Mouse (Mus musculus) forebrain, embryonic 12.5 days (tissue): Measurements from ENCODE around the gene Ggps1. TPM values are rescaled to one million over a fixed set of nuclear protein-coding genes. Genes with fewer than 3 reads are reported as not detected.

ENCODE experiments used
- ATAC-seq: fragments of 200-750 bp; cut with Nextera tagmentation; 2 replicates; pipeline ENCODE4 v1.8.0; 2017; ENCODE audit warnings: moderate TSS enrichment; ENCODE audit not compliant: low FRiP score
- H3K27ac ChIP-seq: fragments of 300-500 bp; sonication (generic); 2 replicates; pipeline ENCODE4 v1.5.1; 2016; ENCODE audit warnings: mild to moderate bottlenecking
- H3K27me3 ChIP-seq: fragments of 300-500 bp; sonication (generic); 2 replicates; pipeline ENCODE4 v1.6.1; 2016; ENCODE audit warnings: mild to moderate bottlenecking
- H3K36me3 ChIP-seq: fragments of 300-500 bp; sonication (generic); replicated peaks from 2 replicates; pipeline ENCODE4 v1.6.1; 2016; ENCODE audit warnings: mild to moderate bottlenecking
- H3K4me1 ChIP-seq: fragments of 300-500 bp; sonication (generic); 2 replicates; pipeline ENCODE4 v1.6.1; 2016
- H3K4me2 ChIP-seq: fragments of 300-500 bp; sonication (generic); 2 replicates; pipeline ENCODE4 v1.6.1; 2016; ENCODE audit warnings: mild to moderate bottlenecking, moderate library complexity
- H3K4me3 ChIP-seq: fragments of 300-500 bp; sonication (generic); replicated peaks from 2 replicates; pipeline ENCODE4 v1.5.1; 2016; ENCODE audit warnings: mild to moderate bottlenecking
- H3K9ac ChIP-seq: fragments of 300-500 bp; sonication (generic); 2 replicates; pipeline ENCODE4 v1.6.1; 2016; ENCODE audit warnings: mild to moderate bottlenecking
- H3K9me3 ChIP-seq: fragments of 300-500 bp; sonication (generic); 2 replicates; pipeline ENCODE4 v1.6.1; 2016
- WGBS: fragments of 180-500 bp; shearing (Covaris S2); methylation state at CpG from one replicate; pipeline ENCODE4 v1.1.7; 2016; 5-methylcytosine and 5-hydroxymethylcytosine counted together
- polyA plus RNA-seq: library from polyadenylated mRNA; unstranded; fragments of >200 nt; fragmentation: Nextera tagmentation; extraction: Ambion mirVana; gene quantifications from 2 replicates; pipeline ENCODE4 v1.2.1, GENCODE M21; 2016

Gene Ggps1
- polyA plus RNA-seq, result 74.6 and 77.5 TPM in 2 replicates

DNA sequence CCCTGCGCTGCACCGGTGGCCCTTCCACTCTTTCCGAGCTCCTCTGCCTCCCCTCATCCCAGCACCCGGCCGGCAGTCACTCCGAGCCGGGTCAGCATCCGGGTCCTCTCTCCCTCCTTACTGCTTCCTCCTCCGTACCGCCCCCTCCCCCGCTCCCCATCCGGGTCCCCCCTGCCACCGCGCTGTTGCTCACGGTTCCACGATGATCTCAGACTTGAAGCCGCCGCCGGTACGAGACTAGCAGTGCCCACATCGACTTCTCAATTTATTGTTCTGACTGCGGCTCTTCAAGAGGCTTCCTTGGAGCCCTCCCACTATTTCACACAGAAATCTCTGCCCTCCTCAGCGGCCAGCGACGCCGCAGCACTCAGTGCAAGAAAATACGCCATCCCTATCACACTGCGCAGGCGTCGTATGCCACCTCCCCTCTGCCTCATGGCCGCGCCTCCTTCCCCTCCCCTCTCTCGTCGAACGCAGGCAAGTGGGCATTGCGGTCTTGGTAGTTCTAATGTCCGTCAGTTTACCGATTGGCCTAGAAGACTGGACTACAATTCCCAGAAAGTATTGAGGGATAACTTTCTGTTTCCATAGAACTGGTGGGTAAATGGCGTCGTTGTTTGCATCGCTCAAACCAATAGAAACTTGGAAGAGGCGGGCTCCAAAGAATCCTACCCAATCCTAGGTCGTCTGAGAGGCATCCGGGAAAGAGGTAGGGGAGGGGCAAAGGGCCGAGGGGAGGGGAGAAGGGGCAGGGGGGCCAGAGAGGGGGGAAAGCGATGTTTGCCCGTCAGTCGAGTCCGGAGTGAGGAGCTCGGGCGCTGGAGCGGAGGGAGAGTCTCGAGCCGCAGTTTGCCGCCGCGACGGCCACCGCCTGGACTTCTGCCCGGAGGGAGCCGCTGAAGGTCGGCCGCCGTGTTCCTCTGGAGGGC lies at the start of gene Ggps1, which contains the start of gene Arid4b:
Gene Ggps1, minus strand, starts transcription at position 476 of the 929 bp plus-strand sequence.
Gene Arid4b, plus strand, starts transcription at position 220 of the 929 bp plus-strand sequence.
- H3K4me3 ChIP-seq, result peak within 1 kb of the TSS; percentile 100
- peak within 1 kb of the TSS; percentile 99 for H3K9ac ChIP-seq
- WGBS, result under 1% methylated on average over 64 of the region's 64 CpGs
- H3K27ac ChIP-seq, result peak within 1 kb of the TSS; percentile 98
- peak; percentile 97 for ATAC-seq
- peaks cover 29% of the 10 kb centered on the region for H3K4me1 ChIP-seq
- no peaks in the 10 kb centered on the region for H3K36me3 ChIP-seq
- H3K27me3 ChIP-seq, result no peaks in the 10 kb centered on the region
- H3K4me2 ChIP-seq, result peak within 1 kb of the TSS; percentile 75
- no peaks in the 10 kb centered on the region for H3K9me3 ChIP-seq

DNA sequence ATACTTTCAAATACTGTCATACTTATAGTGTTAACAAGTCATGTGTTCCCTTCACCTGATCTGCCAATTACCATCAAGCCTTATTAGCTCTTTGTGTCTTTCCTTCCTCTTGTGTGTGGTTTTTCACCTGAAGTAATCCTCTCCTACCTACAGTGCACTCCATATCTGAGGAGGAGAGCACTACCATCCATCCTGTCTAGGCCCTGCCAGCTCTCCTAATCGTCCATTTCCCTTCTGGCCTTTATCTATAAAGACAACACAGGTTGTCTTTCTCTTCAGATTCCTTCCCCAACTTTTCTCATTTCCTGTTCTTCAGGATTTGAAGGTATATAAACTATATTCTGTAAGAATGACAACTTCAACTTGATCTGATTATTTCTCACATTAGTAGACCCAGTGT lies 47.9 kb upstream of the Ggps1 start:
- Histone ChIP-seq H3K9ac (no peak overlapping the region), H3K9me3 (no peaks in the 10 kb centered on the region), H3K4me1 (peaks cover 16% of the 10 kb centered on the region), H3K4me3 (no peak overlapping the region), H3K4me2 (no peak overlapping the region), H3K36me3 (no peaks in the 10 kb centered on the region), H3K27me3 (no peaks in the 10 kb centered on the region), H3K27ac (no peak overlapping the region)
- no peak for ATAC-seq
- 88% methylated on average over 1 of the region's 1 CpGs for WGBS

DNA sequence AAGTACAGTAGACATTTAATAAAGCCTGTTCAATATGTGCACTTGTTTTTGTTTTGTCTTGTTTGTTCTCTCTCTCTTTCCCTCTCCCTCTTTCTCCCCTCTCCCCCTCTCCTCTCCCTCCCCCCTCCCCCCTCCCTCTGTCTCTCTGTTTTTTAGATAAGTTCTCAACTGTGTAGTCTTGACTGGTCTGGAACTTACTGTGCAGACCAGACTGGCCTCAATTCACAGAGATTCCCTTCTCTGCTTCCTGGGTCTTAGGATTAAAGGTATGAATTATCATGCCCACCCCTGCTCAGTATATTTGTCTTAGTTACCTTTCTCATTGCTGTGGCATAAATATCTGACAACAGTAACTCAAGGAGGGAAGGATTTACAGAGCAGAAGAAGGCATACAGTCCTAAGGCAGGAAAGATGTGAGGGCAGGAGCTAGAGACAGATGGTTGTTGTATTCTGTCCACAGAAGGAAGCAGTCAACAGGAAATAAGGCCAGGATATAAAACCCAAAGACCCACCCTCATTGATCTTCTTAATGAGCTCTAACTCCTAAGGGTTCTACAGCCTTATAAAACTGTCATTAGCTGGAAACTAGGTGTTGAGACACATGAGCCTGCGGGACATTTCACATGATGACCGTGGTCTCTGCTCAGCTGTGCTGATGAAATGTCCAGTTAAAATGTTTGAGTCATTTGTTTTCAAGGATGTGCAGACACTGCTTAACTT lies 47.0 kb upstream of the Ggps1 start:
- no peak for ATAC-seq
- Histone ChIP-seq H3K9ac (no peak overlapping the region), H3K4me2 (no peak overlapping the region), H3K4me1 (peaks cover 16% of the 10 kb centered on the region), H3K9me3 (no peaks in the 10 kb centered on the region), H3K27me3 (no peaks in the 10 kb centered on the region), H3K4me3 (no peak overlapping the region), H3K27ac (no peak overlapping the region), H3K36me3 (no peaks in the 10 kb centered on the region)
- 91% methylated on average over 2 of the region's 2 CpGs for WGBS

DNA sequence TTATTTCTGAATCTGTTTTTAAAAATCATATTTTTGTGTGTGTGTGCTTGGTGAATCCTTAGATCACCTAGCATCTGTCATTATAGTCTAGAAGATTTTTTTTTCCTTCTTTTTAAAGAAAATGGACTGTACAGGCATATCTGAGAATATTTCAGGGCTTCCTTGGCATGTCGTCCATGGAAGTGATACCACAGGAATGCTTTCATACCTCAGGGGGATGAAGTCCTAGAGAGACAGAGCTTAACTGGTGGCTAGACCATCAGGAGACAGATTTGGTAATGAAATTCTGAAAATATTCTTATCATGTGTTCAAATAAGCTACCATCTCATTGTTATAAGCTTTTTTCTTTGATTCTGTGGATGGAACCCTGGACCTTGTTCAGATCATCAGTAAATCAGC lies 39.7 kb upstream of the Ggps1 start:
- WGBS, result 75% methylated on average over 1 of the region's 1 CpGs

DNA sequence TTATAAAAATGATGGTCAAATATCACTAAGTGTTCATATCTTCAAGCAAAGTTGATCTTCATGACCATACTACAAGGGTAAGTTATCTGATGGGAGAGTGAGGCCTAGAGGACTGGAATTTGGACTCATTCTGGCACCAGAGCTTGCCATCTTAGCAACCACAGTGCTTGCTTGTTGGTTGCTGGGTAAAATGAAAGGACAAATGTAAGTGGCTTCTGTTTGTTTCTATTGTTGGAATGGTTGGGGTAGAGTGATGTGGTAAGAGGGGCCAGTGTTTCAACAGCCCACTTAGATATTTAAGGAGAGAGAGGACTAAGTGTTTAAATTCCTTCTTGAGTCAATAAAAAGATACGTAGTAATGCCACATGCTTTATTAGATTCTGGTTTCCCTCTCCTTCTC lies 25.4 kb upstream of the Ggps1 start:
- 100% methylated on average over 1 of the region's 1 CpGs for WGBS
- H3K36me3 ChIP-seq, result 0 out of 2 replicates have a peak, but pooled peaks cover 4% of the 10 kb centered on the region
- H3K27me3 ChIP-seq, result no peaks in the 10 kb centered on the region
- no peak overlapping the region for H3K27ac ChIP-seq
- ATAC-seq, result no peak
- no peak overlapping the region for H3K4me3 ChIP-seq
- no peaks in the 10 kb centered on the region for H3K4me1 ChIP-seq
- H3K9me3 ChIP-seq, result no peaks in the 10 kb centered on the region
- H3K4me2 ChIP-seq, result no peak overlapping the region
- H3K9ac ChIP-seq, result no peak overlapping the region

More for the DNA sequence above, 39.7 kb upstream of the Ggps1 start:
- Histone ChIP-seq H3K4me2 (no peak overlapping the region), H3K36me3 (no peaks in the 10 kb centered on the region), H3K9me3 (no peaks in the 10 kb centered on the region), H3K4me1 (no peaks in the 10 kb centered on the region), H3K4me3 (no peak overlapping the region), H3K27me3 (no peaks in the 10 kb centered on the region), H3K27ac (no peak overlapping the region), H3K9ac (no peak overlapping the region)
- no peak for ATAC-seq

DNA sequence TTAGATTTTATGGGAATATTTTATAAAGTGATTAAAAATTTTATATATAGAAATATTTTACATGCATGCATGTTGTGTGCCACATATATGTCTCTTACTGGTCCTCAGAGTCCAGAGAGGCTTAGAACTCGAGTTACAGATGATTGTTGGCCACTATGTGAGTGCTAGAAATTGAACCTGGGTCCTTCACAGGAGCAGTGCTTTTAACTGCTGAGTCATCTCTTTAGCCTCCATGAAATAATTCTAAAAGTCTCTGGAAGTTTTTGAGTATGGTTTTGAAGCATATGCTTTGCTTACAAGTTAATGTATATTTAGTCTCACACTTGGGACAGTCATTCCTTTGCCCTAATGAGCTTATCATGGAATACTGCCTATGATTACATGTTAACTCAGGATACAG lies 12.0 kb upstream of the Ggps1 start:
- H3K4me2 ChIP-seq, result no peak overlapping the region
- WGBS, result 86% methylated on average over 1 of the region's 1 CpGs
- no peaks in the 10 kb centered on the region for H3K4me1 ChIP-seq
- no peak for ATAC-seq
- H3K4me3 ChIP-seq, result no peak overlapping the region
- H3K36me3 ChIP-seq, result no peaks in the 10 kb centered on the region
- no peaks in the 10 kb centered on the region for H3K9me3 ChIP-seq
- H3K27me3 ChIP-seq, result no peaks in the 10 kb centered on the region
- H3K9ac ChIP-seq, result no peak overlapping the region
- H3K27ac ChIP-seq, result no peak overlapping the region

DNA sequence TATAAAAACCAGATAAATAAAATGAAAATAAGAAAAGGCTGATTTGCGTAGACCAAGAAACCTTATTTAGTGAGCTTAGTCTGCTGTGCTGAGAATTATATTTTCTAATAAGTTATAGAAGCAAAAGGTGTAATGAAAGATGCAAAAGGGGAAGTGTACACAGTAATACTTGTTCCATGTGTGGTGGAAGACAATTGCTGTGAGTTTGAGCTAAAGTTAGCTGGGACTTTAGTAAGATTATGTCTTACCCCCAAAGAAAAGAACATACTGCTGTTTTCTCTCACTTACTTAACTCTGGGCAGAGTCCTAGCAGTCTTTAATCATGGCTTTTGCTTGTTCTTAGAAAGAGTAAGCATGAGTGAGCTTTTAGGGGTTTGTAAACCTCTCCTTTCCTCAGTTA lies 11.1 kb upstream of the Ggps1 start:
- no peak overlapping the region for H3K4me3 ChIP-seq
- H3K27me3 ChIP-seq, result no peaks in the 10 kb centered on the region
- 96% methylated on average over 1 of the region's 1 CpGs for WGBS
- H3K9me3 ChIP-seq, result no peaks in the 10 kb centered on the region
- no peak overlapping the region for H3K4me2 ChIP-seq
- no peaks in the 10 kb centered on the region for H3K36me3 ChIP-seq
- H3K27ac ChIP-seq, result no peak overlapping the region
- no peak overlapping the region for H3K9ac ChIP-seq
- no peak for ATAC-seq
- no peaks in the 10 kb centered on the region for H3K4me1 ChIP-seq

DNA sequence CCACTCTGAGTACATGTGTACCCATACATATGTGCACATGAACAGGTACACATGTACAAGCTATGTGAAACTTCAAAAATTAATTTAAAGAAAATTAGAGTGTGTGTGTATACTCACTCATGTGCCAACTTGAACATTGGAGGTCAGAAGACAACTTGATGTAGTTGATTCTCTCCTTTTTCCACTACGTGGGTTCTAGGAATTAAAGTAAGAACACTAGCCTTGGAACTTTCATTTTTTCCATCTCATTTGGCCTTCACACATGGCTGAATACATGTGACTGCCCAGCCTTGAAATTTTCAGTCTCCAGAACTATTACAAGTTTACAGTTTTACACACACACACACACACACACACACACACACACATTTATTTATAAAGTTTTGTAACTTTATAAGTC lies 6.0 kb upstream of the Ggps1 start:
- H3K4me3 ChIP-seq, result no peak overlapping the region
- no peaks in the 10 kb centered on the region for H3K9me3 ChIP-seq
- WGBS, result 83% methylated on average over 1 of the region's 1 CpGs
- 0 out of 2 replicates have a peak, but pooled peaks cover 4% of the 10 kb centered on the region for H3K36me3 ChIP-seq
- H3K4me2 ChIP-seq, result no peak overlapping the region
- H3K4me1 ChIP-seq, result peaks cover 14% of the 10 kb centered on the region
- H3K9ac ChIP-seq, result no peak overlapping the region
- no peak for ATAC-seq
- H3K27ac ChIP-seq, result no peak overlapping the region
- no peaks in the 10 kb centered on the region for H3K27me3 ChIP-seq

DNA sequence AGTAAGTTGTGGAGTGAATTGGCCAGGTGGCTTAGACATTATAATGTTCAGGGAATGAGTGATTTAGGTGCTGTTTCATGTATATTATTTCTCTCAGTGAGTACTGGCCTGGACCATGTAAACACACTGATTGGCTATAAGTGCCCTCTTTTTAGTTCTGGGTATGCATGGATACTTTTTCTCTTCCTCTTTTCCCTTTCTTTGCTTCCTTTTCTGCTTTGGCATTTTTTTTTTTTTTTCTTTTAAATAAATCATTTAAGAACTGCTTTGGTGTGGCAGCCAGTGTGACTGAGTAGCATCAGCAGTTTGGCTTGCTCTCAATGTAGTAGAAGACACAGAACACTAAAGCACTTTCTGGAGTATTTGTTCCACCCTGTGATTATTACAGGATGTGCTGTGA lies 4.7 kb upstream of the Ggps1 start:
- Histone ChIP-seq H3K4me3 (no peak overlapping the region), H3K27me3 (no peaks in the 10 kb centered on the region), H3K27ac (no peak overlapping the region), H3K9ac (no peak overlapping the region), H3K9me3 (no peaks in the 10 kb centered on the region), H3K4me1 (peaks cover 14% of the 10 kb centered on the region), H3K36me3 (0 out of 2 replicates have a peak, but pooled peaks cover 4% of the 10 kb centered on the region), H3K4me2 (no peak overlapping the region)
- no peak for ATAC-seq

DNA sequence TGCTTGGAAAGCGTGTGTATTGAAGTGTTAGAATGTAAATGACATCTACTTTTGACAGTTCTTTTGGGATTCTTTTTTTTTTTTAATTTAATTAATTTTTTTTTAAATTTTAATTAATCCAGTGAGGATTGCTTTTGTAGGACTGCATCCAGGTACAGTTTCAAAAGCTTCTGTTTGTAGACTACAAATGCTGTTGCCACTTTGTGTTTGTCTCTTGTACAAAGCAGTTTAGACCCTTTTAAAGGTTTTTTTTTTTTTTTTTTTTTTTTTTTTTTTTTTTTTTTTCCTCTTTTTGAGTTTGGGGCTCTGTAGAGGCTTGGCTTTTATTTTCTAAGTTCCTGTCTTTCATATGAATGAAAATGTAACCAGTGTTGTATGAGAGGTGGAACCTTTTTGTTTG lies 2.4 kb upstream of the Ggps1 start:
- Histone ChIP-seq H3K27ac (no peak overlapping the region), H3K4me1 (peaks cover 25% of the 10 kb centered on the region), H3K9ac (no peak overlapping the region), H3K4me3 (no peak overlapping the region), H3K9me3 (no peaks in the 10 kb centered on the region), H3K4me2 (no peak overlapping the region), H3K36me3 (0 out of 2 replicates have a peak, but pooled peaks cover 4% of the 10 kb centered on the region), H3K27me3 (no peaks in the 10 kb centered on the region)
- no peak for ATAC-seq
- 78% methylated on average over 1 of the region's 1 CpGs for WGBS

DNA sequence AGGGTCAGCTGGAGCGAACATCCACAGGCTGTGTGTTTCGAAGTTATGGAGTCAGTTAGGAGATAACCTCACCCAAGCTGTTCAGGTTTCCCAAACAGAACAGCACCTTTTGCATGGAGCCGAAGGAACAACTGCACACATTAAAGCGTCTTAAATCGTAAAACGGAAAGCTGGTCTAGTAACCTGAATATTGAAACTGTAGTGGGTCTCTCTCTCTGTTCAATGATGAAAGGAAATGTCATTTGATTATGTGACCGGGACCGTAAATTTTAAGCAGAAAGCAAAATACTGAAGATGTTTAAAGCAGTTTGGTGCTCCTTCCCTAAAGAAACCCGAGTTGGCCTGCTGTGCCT lies 1.7 kb upstream of the Ggps1 start:
- Histone ChIP-seq H3K27me3 (no peaks in the 10 kb centered on the region), H3K36me3 (0 out of 2 replicates have a peak, but pooled peaks cover 4% of the 10 kb centered on the region), H3K27ac (peak overlapping the region; percentile 98; the same call in 1 of the 2 replicates), H3K4me1 (peaks cover 29% of the 10 kb centered on the region), H3K4me3 (peak overlapping the region; percentile 100), H3K9me3 (no peaks in the 10 kb centered on the region), H3K9ac (peak overlapping the region; percentile 99), H3K4me2 (peak overlapping the region; percentile 68)
- no peak for ATAC-seq
- 25% methylated on average over 9 of the region's 9 CpGs for WGBS

DNA sequence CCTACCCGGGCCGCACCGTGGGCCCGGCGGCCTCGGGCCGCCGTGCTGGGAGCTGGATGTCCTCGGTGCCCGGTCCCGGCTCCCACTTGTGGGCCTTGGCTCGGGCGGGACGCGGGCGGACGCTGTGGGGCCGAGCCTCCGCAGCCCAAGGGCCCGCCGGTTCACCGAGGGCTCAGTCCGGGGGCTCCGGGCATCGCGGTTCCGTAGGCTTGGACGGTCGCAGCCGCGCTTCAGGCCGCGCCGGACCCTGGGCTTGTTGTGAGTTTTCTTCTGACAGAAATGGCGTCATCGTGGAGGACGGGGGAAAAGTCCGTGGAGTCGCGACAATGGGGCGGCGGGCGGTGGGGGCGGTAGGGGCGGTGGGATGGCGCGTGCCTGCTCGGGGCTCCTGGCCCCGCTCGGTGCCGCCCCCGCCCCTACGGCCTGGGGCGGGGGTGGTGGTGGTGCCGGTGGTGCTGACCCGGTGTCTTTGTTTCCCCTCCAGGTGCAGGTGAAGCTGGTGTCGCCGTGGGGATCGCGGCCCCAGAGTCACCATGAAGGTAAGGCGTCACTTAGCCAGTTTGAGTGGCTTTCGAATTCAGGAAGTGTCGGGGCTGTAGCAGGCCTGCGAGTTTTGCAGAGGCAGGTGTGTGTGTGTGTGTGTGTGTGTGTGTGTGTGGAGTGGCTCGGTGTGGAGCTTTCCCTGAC lies 1.2 kb upstream of the Ggps1 start:
- Histone ChIP-seq H3K27me3 (no peaks in the 10 kb centered on the region), H3K36me3 (0 out of 2 replicates have a peak, but pooled peaks cover 4% of the 10 kb centered on the region), H3K4me3 (peak overlapping the region; percentile 100), H3K9ac (peak overlapping the region; percentile 99), H3K27ac (peak overlapping the region; percentile 98), H3K9me3 (no peaks in the 10 kb centered on the region), H3K4me2 (peak overlapping the region; percentile 68), H3K4me1 (peaks cover 29% of the 10 kb centered on the region)
- ATAC-seq, result no peak
- under 1% methylated on average over 55 of the region's 65 CpGs for WGBS
